Mouse (Mus musculus): Measurements from ENCODE around the gene Gpm6b.

- TF ChIP-seq CTCF (IDR thresholded peaks at IDR 0.05; ENCODE audit: borderline replicate concordance, insufficient read depth, low read depth, low read length) (no peak), POLR2A (IDR thresholded peaks at IDR 0.05; ENCODE audit: borderline replicate concordance, insufficient read depth, low read length) (no peak)
Observed at GRCm38 (mm10) chrX:166304355-166304754, 65.6 kb downstream of the Gpm6b start.
